Mouse (Mus musculus): Measurements from ENCODE around the gene Mup4. TPM values are rescaled to one million over a fixed set of nuclear protein-coding genes. Genes with fewer than 3 reads are reported as not detected.
"Not testable (repeated sequence)": the region's sequence is repeated elsewhere in the genome, so short reads cannot be mapped to it uniquely, and the experiment has no call there.

The Mup4 gene
- not detected in 2 replicates for polyA plus RNA-seq (2014; fragmentation: Nextera tagmentation; extraction: Ambion mirVana)

GRCm38 (mm10) chr4:59960610-59961009 is at the start of gene Mup4:
Gene Mup4 (minus strand): TSS chr4:59960710.
- Histone ChIP-seq H3K4me3 (ENCODE audit: low read depth, low read length) (no peak within 1 kb of the TSS), H3K9ac (ENCODE audit: low read length) (no peak within 1 kb of the TSS), H3K9me3 (replicated peaks; ENCODE audit: control insufficient read depth, low read length) (no peaks in the 10 kb centered on the region), H3K4me2 (ENCODE audit: low read length) (no peak within 1 kb of the TSS), H3K27ac (ENCODE audit: low read depth, low read length) (no peak within 1 kb of the TSS), H3K36me3 (ENCODE audit: control insufficient read depth, insufficient read depth, low read length) (no peaks in the 10 kb centered on the region), H3K27me3 (replicated peaks; ENCODE audit: control insufficient read depth, insufficient read depth, low read length) (no peaks in the 10 kb centered on the region), H3K4me1 (ENCODE audit: control insufficient read depth, insufficient read depth, low read length) (no peaks in the 10 kb centered on the region)
- WGBS: 81% methylated on average over 3 of the region's 3 CpGs
- ATAC-seq (no peak), DNase-seq (ENCODE audit: low spot score) (no peak)

GRCm38 (mm10) chr4:59997894-59998293 is 37.4 kb upstream of the Mup4 start:
- DNase-seq (ENCODE audit: low spot score); H3K27ac ChIP-seq (ENCODE audit: low read depth, low read length); H3K4me3 ChIP-seq (ENCODE audit: low read depth, low read length); H3K4me1 ChIP-seq (ENCODE audit: control insufficient read depth, insufficient read depth, low read length); H3K4me2 ChIP-seq (ENCODE audit: low read length); H3K9me3 ChIP-seq (replicated peaks; ENCODE audit: control insufficient read depth, low read length); H3K27me3 ChIP-seq (replicated peaks; ENCODE audit: control insufficient read depth, insufficient read depth, low read length); H3K36me3 ChIP-seq (ENCODE audit: control insufficient read depth, insufficient read depth, low read length); ATAC-seq; H3K9ac ChIP-seq (ENCODE audit: low read length): not testable (repeated sequence)

- no peak for DNase-seq (ENCODE audit: low spot score)
- no peaks in the 10 kb centered on the region for H3K36me3 ChIP-seq (ENCODE audit: control insufficient read depth, insufficient read depth, low read length)
- no peaks in the 10 kb centered on the region for H3K27me3 ChIP-seq (replicated peaks; ENCODE audit: control insufficient read depth, insufficient read depth, low read length)
- no peak for ATAC-seq
- 25% methylated on average over 3 of the region's 3 CpGs for WGBS
- no peak within 1 kb of the TSS for H3K4me2 ChIP-seq (ENCODE audit: low read length)
- no peak within 1 kb of the TSS for H3K4me3 ChIP-seq (ENCODE audit: low read depth, low read length)
- no peak within 1 kb of the TSS for H3K27ac ChIP-seq (ENCODE audit: low read depth, low read length)
- no peaks in the 10 kb centered on the region for H3K4me1 ChIP-seq (ENCODE audit: control insufficient read depth, insufficient read depth, low read length)
- no peaks in the 10 kb centered on the region for H3K9me3 ChIP-seq (replicated peaks; ENCODE audit: control insufficient read depth, low read length)
- no peak within 1 kb of the TSS for H3K9ac ChIP-seq (ENCODE audit: low read length)
Observed at GRCm38 (mm10) chr4:59963405-59964344, 3.2 kb upstream of the Mup4 start, which contains the start of gene Mup6. Gene Mup6 (plus strand): TSS chr4:59964294.

GRCm38 (mm10) chr4:59937543-59937942 is 23.0 kb downstream of the Mup4 start:
- Histone ChIP-seq H3K4me1 (ENCODE audit: control insufficient read depth, insufficient read depth, low read length) (no peaks in the 10 kb centered on the region), H3K27ac (ENCODE audit: low read depth, low read length) (no peak overlapping the region), H3K4me3 (ENCODE audit: low read depth, low read length) (no peak overlapping the region), H3K27me3 (replicated peaks; ENCODE audit: control insufficient read depth, insufficient read depth, low read length) (no peaks in the 10 kb centered on the region), H3K9me3 (replicated peaks; ENCODE audit: control insufficient read depth, low read length) (no peaks in the 10 kb centered on the region), H3K36me3 (ENCODE audit: control insufficient read depth, insufficient read depth, low read length) (no peaks in the 10 kb centered on the region), H3K9ac (ENCODE audit: low read length) (no peak overlapping the region), H3K4me2 (ENCODE audit: low read length) (no peak overlapping the region)
- WGBS: 76% methylated on average over 2 of the region's 2 CpGs
- DNase-seq (ENCODE audit: low spot score): no peak
- ATAC-seq: no peak

- Histone ChIP-seq H3K4me2 (ENCODE audit: low read length) (no peak overlapping the region), H3K4me1 (ENCODE audit: control insufficient read depth, insufficient read depth, low read length) (no peaks in the 10 kb centered on the region), H3K9me3 (replicated peaks; ENCODE audit: control insufficient read depth, low read length) (no peaks in the 10 kb centered on the region), H3K27me3 (replicated peaks; ENCODE audit: control insufficient read depth, insufficient read depth, low read length) (no peaks in the 10 kb centered on the region), H3K36me3 (ENCODE audit: control insufficient read depth, insufficient read depth, low read length) (no peaks in the 10 kb centered on the region), H3K4me3 (ENCODE audit: low read depth, low read length) (no peak overlapping the region), H3K27ac (ENCODE audit: low read depth, low read length) (no peak overlapping the region), H3K9ac (ENCODE audit: low read length) (no peak overlapping the region)
- DNase-seq (ENCODE audit: low spot score) (peak; percentile 46), ATAC-seq (peak; percentile 54; the same call in 1 of the 2 replicates)
- 52% methylated on average over 6 of the region's 6 CpGs for WGBS
Observed at GRCm38 (mm10) chr4:59932505-59933281, 27.8 kb downstream of the Mup4 start.

- H3K27ac ChIP-seq (ENCODE audit: low read depth, low read length): no peak overlapping the region
- peak; percentile 66 for DNase-seq (ENCODE audit: low spot score)
- H3K9ac ChIP-seq (ENCODE audit: low read length): no peak overlapping the region
- no peak overlapping the region for H3K4me3 ChIP-seq (ENCODE audit: low read depth, low read length)
- H3K27me3 ChIP-seq (replicated peaks; ENCODE audit: control insufficient read depth, insufficient read depth, low read length): no peaks in the 10 kb centered on the region
- 28% methylated on average over 6 of the region's 6 CpGs for WGBS
- H3K4me1 ChIP-seq (ENCODE audit: control insufficient read depth, insufficient read depth, low read length): no peaks in the 10 kb centered on the region
- H3K9me3 ChIP-seq (replicated peaks; ENCODE audit: control insufficient read depth, low read length): no peaks in the 10 kb centered on the region
- no peak overlapping the region for H3K4me2 ChIP-seq (ENCODE audit: low read length)
- H3K36me3 ChIP-seq (ENCODE audit: control insufficient read depth, insufficient read depth, low read length): no peaks in the 10 kb centered on the region
- ATAC-seq: peak; percentile 65; the same call in 1 of the 2 replicates
Observed at GRCm38 (mm10) chr4:59928347-59928746, 32.2 kb downstream of the Mup4 start.

- Histone ChIP-seq H3K9me3 (replicated peaks; ENCODE audit: control insufficient read depth, low read length) (no peaks in the 10 kb centered on the region), H3K4me3 (ENCODE audit: low read depth, low read length) (no peak overlapping the region), H3K4me1 (ENCODE audit: control insufficient read depth, insufficient read depth, low read length) (no peaks in the 10 kb centered on the region), H3K27me3 (replicated peaks; ENCODE audit: control insufficient read depth, insufficient read depth, low read length) (no peaks in the 10 kb centered on the region), H3K9ac (ENCODE audit: low read length) (no peak overlapping the region), H3K36me3 (ENCODE audit: control insufficient read depth, insufficient read depth, low read length) (no peaks in the 10 kb centered on the region), H3K27ac (ENCODE audit: low read depth, low read length) (no peak overlapping the region), H3K4me2 (ENCODE audit: low read length) (no peak overlapping the region)
- no peak for ATAC-seq
- 73% methylated on average over 3 of the region's 3 CpGs for WGBS
- DNase-seq (ENCODE audit: low spot score): no peak
Observed at GRCm38 (mm10) chr4:59927666-59928065, 32.8 kb downstream of the Mup4 start.

- ATAC-seq: no peak
- WGBS: 85% methylated on average over 9 of the region's 9 CpGs
- Histone ChIP-seq H3K27me3 (replicated peaks; ENCODE audit: control insufficient read depth, insufficient read depth, low read length) (no peaks in the 10 kb centered on the region), H3K27ac (ENCODE audit: low read depth, low read length) (no peak overlapping the region), H3K4me2 (ENCODE audit: low read length) (no peak overlapping the region), H3K9me3 (replicated peaks; ENCODE audit: control insufficient read depth, low read length) (no peaks in the 10 kb centered on the region), H3K9ac (ENCODE audit: low read length) (no peak overlapping the region), H3K36me3 (ENCODE audit: control insufficient read depth, insufficient read depth, low read length) (no peaks in the 10 kb centered on the region), H3K4me3 (ENCODE audit: low read depth, low read length) (no peak overlapping the region), H3K4me1 (ENCODE audit: control insufficient read depth, insufficient read depth, low read length) (no peaks in the 10 kb centered on the region)
- no peak for DNase-seq (ENCODE audit: low spot score)
Observed at GRCm38 (mm10) chr4:59925082-59925481, 35.4 kb downstream of the Mup4 start.
